Mouse (Mus musculus) midbrain, embryonic 16.5 days (tissue): ENCODE data around the gene Tmem203. TPM values are rescaled to one million over a fixed set of nuclear protein-coding genes. Genes with fewer than 3 reads are reported as not detected.

Source experiments
- ATAC-seq: fragments of 200-750 bp; cut with Nextera tagmentation; 2 replicates; pipeline ENCODE4 v1.8.0; 2017; ENCODE audit warnings: moderate TSS enrichment
- H3K27ac ChIP-seq: fragments of 300-500 bp; sonication (generic); 2 replicates; pipeline ENCODE4 v1.5.1; 2014; ENCODE audit warnings: mild to moderate bottlenecking, low read length, mixed read lengths
- H3K27me3 ChIP-seq: fragments of 300-500 bp; sonication (generic); 2 replicates; pipeline ENCODE4 v1.6.1; 2014; ENCODE audit warnings: low read depth, low read length, mixed read lengths; ENCODE audit not compliant: control insufficient read depth, insufficient read depth
- H3K36me3 ChIP-seq: fragments of 300-500 bp; sonication (generic); 2 replicates; pipeline ENCODE4 v1.6.1; 2014; ENCODE audit warnings: mild to moderate bottlenecking, low read length, moderate library complexity, mixed read lengths; ENCODE audit not compliant: control insufficient read depth, insufficient read depth
- H3K4me1 ChIP-seq: fragments of 300-500 bp; sonication (generic); 2 replicates; pipeline ENCODE4 v1.6.1; 2014; ENCODE audit warnings: mild to moderate bottlenecking, low read length, mixed read lengths; ENCODE audit not compliant: control insufficient read depth, insufficient read depth
- H3K4me2 ChIP-seq: fragments of 300-500 bp; sonication (generic); 2 replicates; pipeline ENCODE4 v1.6.1; 2014; ENCODE audit warnings: mild to moderate bottlenecking, low read length, mixed read lengths
- H3K4me3 ChIP-seq: fragments of 300-500 bp; sonication (generic); 2 replicates; pipeline ENCODE4 v1.5.1; 2014; ENCODE audit warnings: low read depth, mild to moderate bottlenecking, low read length, moderate library complexity, mixed read lengths
- H3K9ac ChIP-seq: fragments of 300-500 bp; sonication (generic); 2 replicates; pipeline ENCODE4 v1.6.1; 2014; ENCODE audit warnings: low read depth, low read length, mixed read lengths
- H3K9me3 ChIP-seq: fragments of 300-500 bp; sonication (generic); replicated peaks from 2 replicates; pipeline ENCODE4 v1.6.1; 2014; ENCODE audit warnings: mild to moderate bottlenecking, low read length, mixed read lengths; ENCODE audit not compliant: control insufficient read depth, poor library complexity, severe bottlenecking
- WGBS: fragments of 180-500 bp; shearing (Covaris S2); extraction: QIAGEN DNeasy Blood & Tissue Kit; methylation state at CpG from one replicate; pipeline ENCODE4 v1.1.7; 2014; 5-methylcytosine and 5-hydroxymethylcytosine counted together
- polyA plus RNA-seq: library from polyadenylated mRNA; unstranded; fragments of >200 nt; fragmentation: Nextera tagmentation; extraction: Ambion mirVana; gene quantifications from 2 replicates; pipeline ENCODE4 v1.2.1, GENCODE M21; 2015

The Tmem203 gene
- polyA plus RNA-seq, 1 experiment from 2014 or later: 12.7 TPM

GRCm38 (mm10) chr2:25264286-25264660 is 9.0 kb downstream of the Tmem203 start:
- 76% methylated on average over 5 of the region's 5 CpGs for WGBS
- Histone ChIP-seq H3K9ac (peak overlapping the region; percentile 81; the same call in 1 of the 2 replicates), H3K4me1 (peaks cover 50% of the 10 kb centered on the region), H3K4me2 (peak overlapping the region; percentile 100), H3K36me3 (peaks cover under 1% of the 10 kb centered on the region; the same call in 1 of the 2 replicates), H3K27me3 (peaks cover 6% of the 10 kb centered on the region), H3K9me3 (no peaks in the 10 kb centered on the region), H3K4me3 (peak overlapping the region; percentile 85; the same call in 1 of the 2 replicates), H3K27ac (no peak overlapping the region)
- ATAC-seq: no peak

DNA sequence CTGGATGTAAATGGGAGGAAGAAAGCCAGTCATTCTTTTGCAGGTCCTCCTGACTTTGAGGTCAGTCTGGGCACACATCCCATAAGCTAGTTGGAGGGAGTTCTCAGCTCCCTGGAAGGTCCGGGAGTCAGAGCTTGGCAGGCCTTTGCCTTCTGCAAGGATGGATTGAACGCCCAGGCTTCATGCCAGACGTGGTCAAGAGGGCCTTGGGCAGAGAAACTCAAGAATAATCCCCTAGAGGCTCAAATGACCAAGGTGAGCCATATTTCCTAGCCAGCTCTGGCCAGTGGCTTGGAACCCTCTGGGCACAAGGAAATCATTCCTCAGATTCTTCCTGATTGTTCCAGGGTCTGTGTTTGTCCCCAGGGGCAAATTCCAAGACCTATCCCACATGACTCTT is 9.6 kb downstream of the Tmem203 start:
- H3K27ac ChIP-seq: no peak overlapping the region
- H3K9ac ChIP-seq: peak overlapping the region; percentile 15; the same call in 1 of the 2 replicates
- H3K4me3 ChIP-seq: no peak overlapping the region
- peaks cover 2% of the 10 kb centered on the region; the same call in 1 of the 2 replicates for H3K36me3 ChIP-seq
- peaks cover 6% of the 10 kb centered on the region for H3K27me3 ChIP-seq
- H3K4me2 ChIP-seq: peak overlapping the region; percentile 100
- H3K4me1 ChIP-seq: peaks cover 50% of the 10 kb centered on the region
- no peaks in the 10 kb centered on the region for H3K9me3 ChIP-seq
- 67% methylated on average over 3 of the region's 3 CpGs for WGBS
- ATAC-seq: no peak

- Histone ChIP-seq H3K36me3 (peaks cover 5% of the 10 kb centered on the region; the same call in 1 of the 2 replicates), H3K9ac (peak overlapping the region; percentile 39), H3K9me3 (no peaks in the 10 kb centered on the region), H3K27me3 (peaks cover 6% of the 10 kb centered on the region), H3K4me3 (0 out of 2 replicates have a peak overlapping the region, but pooled peaks have one; percentile 0), H3K4me1 (peaks cover 57% of the 10 kb centered on the region), H3K4me2 (peak overlapping the region; percentile 100), H3K27ac (no peak overlapping the region)
- no peak for ATAC-seq
- 61% methylated on average over 6 of the region's 6 CpGs for WGBS
These were observed 10.8 kb downstream of the Tmem203 start for GRCm38 (mm10) chr2:25265897-25266656.

GRCm38 (mm10) chr2:25266720-25267119 is 11.5 kb downstream of the Tmem203 start:
- H3K4me2 ChIP-seq: peak overlapping the region; percentile 21; the same call in 1 of the 2 replicates
- no peak for ATAC-seq
- peaks cover 62% of the 10 kb centered on the region for H3K4me1 ChIP-seq
- H3K27ac ChIP-seq: no peak overlapping the region
- peaks cover 6% of the 10 kb centered on the region for H3K27me3 ChIP-seq
- H3K36me3 ChIP-seq: peaks cover 5% of the 10 kb centered on the region; the same call in 1 of the 2 replicates
- 24% methylated on average over 2 of the region's 2 CpGs for WGBS
- peak overlapping the region; percentile 39; the same call in 1 of the 2 replicates for H3K9ac ChIP-seq
- no peaks in the 10 kb centered on the region for H3K9me3 ChIP-seq
- no peak overlapping the region for H3K4me3 ChIP-seq

DNA sequence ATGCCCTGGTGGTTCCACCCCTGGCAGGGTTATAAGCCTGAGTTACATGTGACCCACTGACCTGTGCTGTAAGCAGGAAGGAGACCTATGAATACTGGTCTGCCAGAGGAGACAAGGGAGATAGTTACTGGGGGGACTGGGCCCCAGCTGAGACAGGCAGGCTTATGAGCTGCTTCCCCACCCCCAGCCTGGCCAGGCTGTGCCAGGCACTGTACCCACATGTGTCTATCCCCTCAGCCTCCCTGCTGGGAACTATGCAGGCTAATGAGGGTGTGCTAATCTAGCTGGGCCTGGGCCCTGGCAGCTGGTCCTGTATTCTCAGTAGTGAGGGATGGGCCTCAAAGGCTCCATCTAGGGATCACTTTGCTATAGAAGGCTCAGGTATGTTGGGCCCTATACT is 12.0 kb downstream of the Tmem203 start:
- Histone ChIP-seq H3K9ac (no peak overlapping the region; the same call in 1 of the 2 replicates), H3K4me1 (peaks cover 59% of the 10 kb centered on the region), H3K36me3 (peaks cover 5% of the 10 kb centered on the region; the same call in 1 of the 2 replicates), H3K27ac (no peak overlapping the region), H3K9me3 (no peaks in the 10 kb centered on the region), H3K4me3 (no peak overlapping the region), H3K27me3 (peaks cover 6% of the 10 kb centered on the region), H3K4me2 (no peak overlapping the region)
- ATAC-seq: no peak

- ATAC-seq: no peak
- Histone ChIP-seq H3K36me3 (peaks cover 5% of the 10 kb centered on the region; the same call in 1 of the 2 replicates), H3K27ac (no peak overlapping the region), H3K9me3 (no peaks in the 10 kb centered on the region), H3K4me3 (no peak overlapping the region), H3K4me1 (peaks cover 59% of the 10 kb centered on the region), H3K4me2 (no peak overlapping the region), H3K9ac (no peak overlapping the region), H3K27me3 (peaks cover 6% of the 10 kb centered on the region)
- WGBS: 73% methylated on average over 4 of the region's 4 CpGs
These were observed 12.6 kb downstream of the Tmem203 start for GRCm38 (mm10) chr2:25267746-25268309.

DNA sequence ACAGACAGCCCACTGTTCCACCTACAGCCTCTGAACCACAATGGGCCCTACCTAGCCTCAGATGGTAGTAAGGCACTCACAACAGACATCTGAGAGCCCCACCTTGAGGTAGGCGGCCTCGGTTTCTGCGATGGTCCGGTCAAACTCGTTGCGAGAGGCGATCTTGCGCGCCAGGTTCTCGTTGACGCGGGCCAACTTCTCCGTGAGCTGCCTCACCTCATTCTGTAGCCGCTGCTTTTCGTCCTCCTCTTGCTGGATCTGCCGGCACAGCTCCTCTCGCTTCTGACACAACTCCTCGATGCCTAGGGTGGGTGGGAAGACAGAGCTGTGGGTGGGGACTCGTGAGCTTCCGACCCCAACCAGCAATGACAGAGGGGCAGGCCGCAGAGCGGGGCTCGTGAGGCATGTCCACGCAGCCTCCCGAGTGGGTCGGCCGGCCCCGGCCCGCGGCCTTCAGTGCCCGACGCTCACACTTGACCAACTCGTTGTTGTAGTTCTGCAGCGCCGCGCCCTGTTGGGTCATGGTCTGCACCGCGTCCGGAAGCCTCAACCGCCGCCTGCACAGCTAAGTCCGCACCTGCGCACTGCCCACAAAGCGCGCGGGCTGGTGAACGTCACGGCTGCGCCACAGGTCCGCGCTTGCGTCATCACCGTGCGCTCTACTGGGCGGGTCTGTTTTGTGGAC is 16.7 kb downstream of the Tmem203 start, which contains the start of the genes Ssna1 and Anapc2:
Gene Ssna1, minus strand, starts transcription at position 612 of the 685 bp plus-strand sequence.
Gene Anapc2, plus strand, starts transcription at position 652 of the 685 bp plus-strand sequence.
- peak within 1 kb of the TSS; percentile 99 for H3K4me2 ChIP-seq
- no peaks in the 10 kb centered on the region for H3K27me3 ChIP-seq
- no peaks in the 10 kb centered on the region for H3K9me3 ChIP-seq
- ATAC-seq: peak; percentile 94
- H3K4me1 ChIP-seq: peaks cover 34% of the 10 kb centered on the region
- peak within 1 kb of the TSS; percentile 89 for H3K4me3 ChIP-seq
- H3K9ac ChIP-seq: peak within 1 kb of the TSS; percentile 94
- WGBS: under 1% methylated on average over 55 of the region's 55 CpGs
- H3K27ac ChIP-seq: peak within 1 kb of the TSS; percentile 73
- peaks cover 22% of the 10 kb centered on the region for H3K36me3 ChIP-seq

GRCm38 (mm10) chr2:25272515-25272914 is 17.3 kb downstream of the Tmem203 start:
- peak; percentile 72 for ATAC-seq
- Histone ChIP-seq H3K9me3 (no peaks in the 10 kb centered on the region), H3K4me2 (peak overlapping the region; percentile 99), H3K27me3 (no peaks in the 10 kb centered on the region), H3K36me3 (peaks cover 23% of the 10 kb centered on the region), H3K9ac (peak overlapping the region; percentile 94), H3K4me1 (peaks cover 29% of the 10 kb centered on the region), H3K27ac (peak overlapping the region; percentile 73), H3K4me3 (peak overlapping the region; percentile 89)
- WGBS: under 1% methylated on average over 29 of the region's 29 CpGs
